Mouse (Mus musculus) stomach, postnatal 0 days (tissue): ENCODE measurements around the gene Krt82. TPM values are rescaled to one million over a fixed set of nuclear protein-coding genes. Genes with fewer than 3 reads are reported as not detected.
A peak's percentile ranks its signal among the peaks of the same experiment; 100 is the strongest.

Source experiments
- ATAC-seq: fragments of 200-750 bp; cut with Nextera tagmentation; 2 replicates; pipeline ENCODE4 v1.8.0; 2017; ENCODE audit not compliant: low FRiP score, low TSS enrichment
- DNase-seq: peaks from one replicate; pipeline ENCODE4 v3.0.0-alpha.2; 2016; ENCODE audit warnings: low spot score
- H3K27ac ChIP-seq: fragments of 300-500 bp; sonication (generic); replicated peaks from 2 replicates; pipeline ENCODE4 v1.5.1; 2014; ENCODE audit warnings: mild to moderate bottlenecking, control low read depth
- H3K27me3 ChIP-seq: fragments of 300-500 bp; sonication (generic); 2 replicates; pipeline ENCODE4 v1.6.1; 2014; ENCODE audit warnings: low read length; ENCODE audit not compliant: control insufficient read depth, insufficient read depth
- H3K36me3 ChIP-seq: fragments of 300-500 bp; sonication (generic); 2 replicates; pipeline ENCODE4 v1.6.1; 2014; ENCODE audit warnings: low read length, mixed read lengths; ENCODE audit not compliant: control insufficient read depth, insufficient read depth
- H3K4me1 ChIP-seq: fragments of 300-500 bp; sonication (generic); replicated peaks from 2 replicates; pipeline ENCODE4 v1.6.1; 2014; ENCODE audit warnings: antibody characterized with exemption; ENCODE audit not compliant: control insufficient read depth, insufficient read depth
- H3K4me2 ChIP-seq: fragments of 300-500 bp; sonication (generic); replicated peaks from 2 replicates; pipeline ENCODE4 v1.6.1; 2014; ENCODE audit warnings: low read depth, mild to moderate bottlenecking, control low read depth, moderate library complexity
- H3K4me3 ChIP-seq: fragments of 300-500 bp; sonication (generic); 2 replicates; pipeline ENCODE4 v1.5.1; 2014; ENCODE audit warnings: low read depth, low read length, control low read depth
- H3K9ac ChIP-seq: fragments of 300-500 bp; sonication (generic); 2 replicates; pipeline ENCODE4 v1.6.1; 2014; ENCODE audit warnings: mild to moderate bottlenecking, low read length, control low read depth, mixed read lengths
- H3K9me3 ChIP-seq: fragments of 300-500 bp; sonication (generic); 2 replicates; pipeline ENCODE4 v1.6.1; 2016; ENCODE audit warnings: low read length; ENCODE audit not compliant: control insufficient read depth
- CTCF ChIP-seq: IDR thresholded peaks from 2 replicates; pipeline ENCODE4 v1.5.1; 2016; ENCODE audit warnings: antibody characterized with exemption, low read depth, mild to moderate bottlenecking, moderate library complexity
- EP300 ChIP-seq: optimal IDR thresholded peaks from 2 replicates; pipeline ENCODE3; 2016; ENCODE audit warnings: antibody characterized with exemption
- WGBS: fragments of 180-500 bp; shearing (Covaris S2); extraction: QIAGEN DNeasy Blood & Tissue Kit; methylation state at CpG from one replicate; pipeline ENCODE4 v1.1.7; 2014; 5-methylcytosine and 5-hydroxymethylcytosine counted together
- polyA plus RNA-seq: library from polyadenylated mRNA; unstranded; fragments of >200 nt; fragmentation: Nextera tagmentation; extraction: Ambion mirVana; gene quantifications from 2 replicates; pipeline ENCODE4 v1.2.1, GENCODE M21; 2015

Krt82 gene
- polyA plus RNA-seq, 1 experiment from 2014 or later = not detected

GRCm38 (mm10) chr15:101575506-101575905 lies 25.0 kb upstream of the Krt82 start:
- H3K36me3 ChIP-seq = no peaks in the 10 kb centered on the region
- no peak for TF ChIP-seq CTCF
- TF ChIP-seq EP300 = no peak
- WGBS = 63% methylated on average over 5 of the region's 5 CpGs
- no peaks in the 10 kb centered on the region for H3K4me1 ChIP-seq
- H3K9me3 ChIP-seq = no peaks in the 10 kb centered on the region
- no peak overlapping the region for H3K9ac ChIP-seq
- no peak overlapping the region for H3K27ac ChIP-seq
- no peak overlapping the region for H3K4me3 ChIP-seq
- H3K27me3 ChIP-seq = no peaks in the 10 kb centered on the region
- DNase-seq (peak; percentile 35), ATAC-seq (peak; percentile 47)
- no peak overlapping the region for H3K4me2 ChIP-seq

- DNase-seq (no peak), ATAC-seq (no peak)
- H3K9ac ChIP-seq = no peak within 1 kb of the TSS
- WGBS = 44% methylated on average over 15 of the region's 15 CpGs
- no peak within 1 kb of the TSS for H3K4me3 ChIP-seq
- no peaks in the 10 kb centered on the region for H3K4me1 ChIP-seq
- H3K36me3 ChIP-seq = no peaks in the 10 kb centered on the region
- no peaks in the 10 kb centered on the region for H3K27me3 ChIP-seq
- no peaks in the 10 kb centered on the region for H3K9me3 ChIP-seq
- no peak for TF ChIP-seq CTCF
- TF ChIP-seq EP300 = no peak
- H3K4me2 ChIP-seq = no peak within 1 kb of the TSS
- H3K27ac ChIP-seq = no peak within 1 kb of the TSS
These were observed 23.4 kb upstream of the Krt82 start, which contains the start of gene Krt75 for GRCm38 (mm10) chr15:101573796-101574345. Gene Krt75 (minus strand): TSS chr15:101573904.

GRCm38 (mm10) chr15:101567780-101568179 lies 17.3 kb upstream of the Krt82 start:
- Histone ChIP-seq H3K9ac (no peak overlapping the region), H3K4me1 (no peaks in the 10 kb centered on the region), H3K27me3 (no peaks in the 10 kb centered on the region), H3K36me3 (no peaks in the 10 kb centered on the region), H3K4me2 (no peak overlapping the region), H3K9me3 (no peaks in the 10 kb centered on the region), H3K27ac (no peak overlapping the region), H3K4me3 (no peak overlapping the region)
- WGBS = 41% methylated on average over 7 of the region's 7 CpGs
- ATAC-seq = no peak
- peak; percentile 76 for TF ChIP-seq CTCF
- no peak for TF ChIP-seq EP300
- DNase-seq = peak; percentile 63

- no peak within 1 kb of the TSS for H3K27ac ChIP-seq
- WGBS = 71% methylated on average over 5 of the region's 5 CpGs
- no peaks in the 10 kb centered on the region for H3K4me1 ChIP-seq
- H3K9ac ChIP-seq = no peak within 1 kb of the TSS
- no peak for ATAC-seq
- H3K9me3 ChIP-seq = no peaks in the 10 kb centered on the region
- TF ChIP-seq CTCF = no peak
- no peak for TF ChIP-seq EP300
- no peaks in the 10 kb centered on the region for H3K27me3 ChIP-seq
- no peak within 1 kb of the TSS for H3K4me3 ChIP-seq
- no peaks in the 10 kb centered on the region for H3K36me3 ChIP-seq
- DNase-seq = no peak
- H3K4me2 ChIP-seq = no peak within 1 kb of the TSS
These were observed 12.4 kb upstream of the Krt82 start, which contains the start of gene Krt90 for GRCm38 (mm10) chr15:101562850-101563249. Gene Krt90 (minus strand): TSS chr15:101562950.

GRCm38 (mm10) chr15:101558034-101558646 lies 7.7 kb upstream of the Krt82 start:
- DNase-seq = no peak
- ATAC-seq = no peak
- Histone ChIP-seq H3K9ac (no peak overlapping the region), H3K9me3 (no peaks in the 10 kb centered on the region), H3K4me1 (no peaks in the 10 kb centered on the region), H3K27ac (no peak overlapping the region), H3K4me2 (no peak overlapping the region), H3K4me3 (no peak overlapping the region), H3K36me3 (no peaks in the 10 kb centered on the region), H3K27me3 (no peaks in the 10 kb centered on the region)
- 13% methylated on average over 7 of the region's 7 CpGs for WGBS
- TF ChIP-seq EP300 = no peak
- TF ChIP-seq CTCF = no peak

- Histone ChIP-seq H3K4me1 (0 out of 2 replicates have a peak, but pooled peaks cover 5% of the 10 kb centered on the region), H3K9ac (no peak overlapping the region), H3K27me3 (no peaks in the 10 kb centered on the region), H3K36me3 (no peaks in the 10 kb centered on the region), H3K27ac (no peak overlapping the region), H3K9me3 (no peaks in the 10 kb centered on the region), H3K4me2 (no peak overlapping the region), H3K4me3 (no peak overlapping the region)
- TF ChIP-seq EP300 = no peak
- peak; percentile 37; the same call in 1 of the 2 replicates for TF ChIP-seq CTCF
- WGBS = 0% methylated on average over 11 of the region's 11 CpGs
- peak; percentile 57; the same call in 1 of the 2 replicates for ATAC-seq
- peak; percentile 51 for DNase-seq
These were observed 2.7 kb upstream of the Krt82 start for GRCm38 (mm10) chr15:101553169-101553568.
